Mouse (Mus musculus): ENCODE results near the gene Jarid2.

DNA sequence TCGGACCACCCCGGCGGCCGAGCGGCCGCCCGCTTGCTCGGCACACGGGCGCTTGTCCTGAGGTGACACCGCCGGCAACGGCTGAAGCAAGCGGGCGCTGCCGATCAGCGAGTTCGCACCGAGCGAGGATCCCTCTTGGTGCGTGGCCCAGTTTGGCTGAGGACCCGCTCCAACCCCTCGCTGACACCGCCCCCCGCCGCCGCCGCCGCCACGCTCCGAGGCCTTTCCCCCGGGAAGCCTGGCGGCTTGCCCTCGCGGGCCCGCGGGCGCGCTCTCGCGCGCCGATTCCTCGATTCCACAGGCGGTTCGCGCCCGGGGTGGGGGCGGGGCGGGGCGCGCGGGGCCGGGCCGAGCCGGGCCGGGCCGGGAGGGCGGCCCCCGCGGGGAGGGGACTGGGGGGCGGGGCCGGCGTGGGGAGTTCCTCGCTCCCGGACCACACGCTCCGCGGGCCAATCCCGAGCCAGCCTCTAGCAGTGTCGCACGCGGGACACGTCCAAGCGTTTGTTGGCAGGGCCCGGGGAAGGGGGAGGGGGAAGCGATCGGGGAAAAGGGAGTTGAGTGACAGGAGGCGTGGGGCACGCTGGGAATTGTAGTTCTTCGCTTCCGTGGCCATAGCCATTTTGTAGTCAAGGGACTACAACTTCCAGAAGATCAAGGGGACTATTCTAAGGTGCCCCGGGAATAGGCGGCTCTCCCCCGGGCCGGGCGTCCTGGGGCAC lies 1.0 kb downstream of the Jarid2 start:
- no peak for TF ChIP-seq CTCF (IDR thresholded peaks at IDR 0.05; ENCODE audit: control insufficient read depth, insufficient read depth, insufficient read length)
- TF ChIP-seq USF1 (IDR thresholded peaks at IDR 0.05; ENCODE audit: low read depth), result no peak
- TF ChIP-seq MYOG (IDR thresholded peaks at IDR 0.05; ENCODE audit: control insufficient read depth, extremely low read depth, insufficient read length), result no peak
